Mouse (Mus musculus) retina, postnatal 1 day (tissue): ENCODE measurements at regions not wholly inside any gene's neighbourhood (a gene's known extent, or its start where the extent isn't known, plus 50 kb on each side); places are given as distances from the start of the nearest gene placed in this dataset.
A peak's percentile ranks its signal among the peaks of the same experiment; 100 is the strongest.
"Not testable (repeated sequence)": the region's sequence is repeated elsewhere in the genome, so short reads cannot be mapped to it uniquely, and the experiment has no call there.

Experiments
- DNase-seq: peaks from one replicate; pipeline ENCODE4 v3.0.0-alpha.2; 2012

DNA sequence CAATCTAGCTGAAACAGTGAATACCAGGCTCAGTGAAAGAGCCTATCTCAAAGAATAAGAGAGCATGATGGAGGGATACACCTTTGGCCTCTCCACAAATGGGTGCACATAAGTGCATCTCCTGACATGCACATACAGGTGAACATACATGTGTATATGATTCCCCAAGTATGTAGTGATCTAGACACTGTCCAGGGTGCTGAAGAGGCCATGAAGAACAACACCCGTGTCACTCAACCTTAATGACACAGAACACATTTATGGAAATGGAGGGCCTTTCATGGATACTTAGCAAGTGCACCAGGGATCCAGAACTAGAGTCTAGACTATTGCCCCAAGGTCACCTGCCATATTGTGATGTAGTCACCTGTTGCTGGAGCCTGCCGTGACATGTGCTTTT is 56.9 kb downstream of the Spata19 start:
- no peak for DNase-seq

DNA sequence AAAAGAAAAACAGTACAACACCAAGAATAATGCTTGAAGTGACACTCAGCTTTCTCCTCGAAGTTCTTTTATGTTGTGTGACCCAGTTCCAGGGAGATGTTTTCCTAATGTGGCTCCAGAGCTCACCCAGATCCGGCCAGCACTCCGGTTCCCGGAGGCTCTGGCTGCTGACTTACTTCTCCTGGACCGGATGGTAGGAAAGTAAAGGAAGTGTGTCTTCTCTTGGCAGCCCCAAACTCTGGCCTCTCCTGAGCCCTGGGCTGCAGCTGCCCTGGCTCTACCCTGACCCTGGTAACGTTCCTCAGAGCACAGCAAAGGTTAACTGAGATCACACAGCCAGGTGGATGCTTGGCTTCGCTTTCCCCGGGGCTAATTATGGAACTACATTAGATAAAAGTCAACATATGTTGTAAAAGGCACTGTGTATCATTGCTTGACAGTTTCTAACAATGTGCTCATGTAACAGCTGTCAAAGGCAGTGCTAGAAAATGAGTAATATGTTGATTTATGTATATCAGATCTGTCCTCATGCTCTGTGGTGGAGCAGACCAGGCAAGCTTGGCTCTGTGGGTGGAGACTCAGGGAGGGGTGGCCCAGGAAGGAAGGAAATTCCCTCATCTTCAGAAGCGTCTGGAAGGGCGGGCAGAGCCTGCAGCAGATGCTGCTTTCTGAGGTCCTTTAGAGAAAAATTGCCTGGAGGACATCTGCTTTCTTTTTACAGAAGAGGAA is 57.5 kb downstream of the Spata19 start:
- DNase-seq: no peak

DNA sequence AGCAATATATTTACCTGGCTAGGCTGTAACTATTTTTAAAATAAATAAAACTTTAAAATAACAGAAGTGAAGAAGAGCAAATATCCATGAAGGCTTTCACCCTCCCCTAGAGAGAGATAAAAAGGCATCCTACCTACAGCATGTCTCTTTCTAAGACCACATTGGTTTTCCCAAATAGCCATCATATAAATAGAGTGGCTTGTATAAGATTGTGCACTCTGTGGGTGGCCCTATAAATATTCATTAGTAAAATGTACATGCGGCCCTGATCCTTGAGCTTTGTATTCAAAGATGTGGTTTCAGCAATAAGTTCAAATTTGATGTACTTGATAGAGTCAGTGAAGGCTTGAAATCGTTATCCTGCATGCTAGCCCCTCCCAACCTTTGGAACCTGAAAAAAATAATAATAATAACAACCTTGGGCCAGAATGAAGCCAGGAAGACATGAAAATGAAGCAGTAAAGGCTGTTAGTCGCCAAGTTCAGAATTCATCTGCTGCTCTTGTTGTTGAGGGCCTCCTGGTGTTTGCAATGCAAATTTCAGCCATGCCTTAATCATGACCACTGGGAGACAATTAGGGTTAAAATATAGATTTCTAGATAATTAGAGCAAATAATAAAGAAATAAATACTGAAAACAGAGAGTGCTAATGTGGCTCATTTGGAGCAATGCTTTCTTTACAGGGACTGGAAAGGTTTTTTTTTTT is 61.9 kb downstream of the Spata19 start:
- DNase-seq: no peak

DNA sequence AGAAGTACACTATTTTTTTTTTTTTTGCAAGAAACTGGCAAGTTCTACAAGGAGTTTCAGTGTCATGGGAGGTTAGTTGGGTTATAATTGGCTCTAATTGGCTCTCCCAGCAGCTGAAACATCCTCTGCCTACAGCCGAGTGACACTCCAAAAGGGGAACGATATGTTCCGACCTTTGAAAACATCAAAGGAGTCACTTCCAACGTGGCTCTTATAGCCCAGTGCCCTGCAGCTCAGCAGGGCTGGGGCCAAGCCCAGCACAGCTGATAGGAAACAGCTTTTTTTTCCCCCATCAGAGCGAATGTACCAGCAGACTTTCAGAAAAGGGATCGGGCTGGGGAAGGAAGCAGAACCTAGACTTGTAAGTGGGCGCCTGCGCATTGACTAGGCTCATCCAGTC is 64.4 kb downstream of the Spata19 start:
- DNase-seq: no peak

DNA sequence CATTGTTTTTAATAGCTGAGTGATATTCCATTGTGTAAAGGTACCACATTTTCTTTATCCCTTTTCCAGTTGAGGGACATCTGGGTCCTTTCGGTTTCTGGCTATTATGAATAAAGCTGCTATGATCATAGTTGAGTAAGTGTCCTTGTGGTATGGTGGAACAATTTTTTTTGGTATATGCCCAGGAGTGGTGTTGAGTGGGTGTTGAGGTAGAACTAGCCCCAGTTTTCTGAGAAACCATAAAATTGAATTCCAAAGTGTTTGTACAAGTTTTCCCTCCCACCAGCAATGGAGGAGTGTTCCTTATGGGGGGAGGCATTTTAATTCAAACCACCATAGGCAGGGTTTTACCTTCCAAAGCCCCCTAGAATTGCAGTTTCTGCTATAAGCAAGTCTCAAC is 67.4 kb downstream of the Spata19 start:
- no peak for DNase-seq

DNA sequence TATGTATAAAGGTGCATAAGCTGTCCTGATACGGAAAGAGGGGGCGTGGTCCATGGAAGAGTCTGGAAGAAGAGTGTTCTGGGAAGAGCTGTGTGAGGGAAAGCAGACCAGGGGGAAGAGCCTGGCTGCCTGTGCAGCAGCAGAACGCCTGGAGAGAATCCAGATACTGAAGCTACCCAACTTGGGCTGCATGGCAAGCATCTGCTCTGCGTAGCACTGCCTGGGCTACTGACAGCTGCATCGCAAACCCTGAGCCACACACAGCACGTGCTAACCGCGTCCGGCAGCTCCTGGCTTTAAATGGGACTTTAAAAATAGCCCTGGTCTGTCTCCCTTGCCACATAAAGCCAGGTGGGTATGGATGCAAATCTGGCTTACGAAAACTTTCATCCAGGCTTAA is 78.9 kb downstream of the Spata19 start:
- DNase-seq: no peak

DNA sequence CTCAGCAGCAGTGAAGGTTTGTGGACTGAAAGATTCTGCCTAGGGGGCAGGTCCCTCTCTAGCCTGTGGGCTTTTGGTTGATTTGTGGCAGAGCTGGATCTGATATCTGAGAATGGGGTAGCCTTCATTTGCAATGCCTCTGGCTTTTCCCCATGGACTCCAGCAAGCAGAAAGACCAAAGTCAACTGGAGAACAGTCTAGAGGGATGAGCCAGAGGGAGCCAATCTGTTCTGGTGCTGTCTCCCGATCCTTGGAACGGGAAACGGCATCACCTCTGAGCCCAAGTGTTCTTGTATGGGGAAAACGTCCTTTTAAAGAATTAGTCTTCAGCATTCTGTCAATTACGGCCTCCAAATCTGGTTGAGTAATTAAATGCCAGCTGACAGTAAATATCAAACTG is 80.0 kb downstream of the Spata19 start:
- no peak for DNase-seq

DNA sequence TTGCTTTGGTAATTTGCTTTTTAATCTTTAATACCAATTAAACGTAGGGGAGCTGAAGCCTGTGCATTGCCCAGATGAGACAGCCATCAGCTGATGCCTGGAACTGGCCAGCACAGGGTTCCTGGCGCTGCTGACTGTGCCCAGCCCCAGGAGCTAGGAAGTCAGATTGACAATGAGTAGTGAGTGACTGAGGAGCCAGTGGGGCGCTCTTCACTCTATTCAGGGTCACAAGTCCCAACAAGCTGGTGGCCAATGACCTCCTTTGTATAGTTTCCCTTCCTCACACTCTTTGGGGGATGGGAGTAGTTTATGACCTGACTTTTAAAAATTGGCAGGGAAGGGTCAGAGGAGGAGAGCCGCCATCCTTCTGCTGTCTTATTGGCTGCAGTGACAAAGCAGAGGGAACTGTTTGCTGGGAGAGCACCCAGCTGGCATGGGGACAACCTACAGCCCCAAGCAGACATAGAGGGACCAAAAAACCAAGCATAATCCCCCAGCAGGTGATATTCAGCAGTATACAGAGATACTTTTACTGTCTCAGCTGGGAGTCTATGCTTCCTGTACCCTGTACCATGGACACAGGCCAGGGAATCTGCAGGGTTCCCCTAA is 80.6 kb downstream of the Spata19 start:
- DNase-seq: no peak

DNA sequence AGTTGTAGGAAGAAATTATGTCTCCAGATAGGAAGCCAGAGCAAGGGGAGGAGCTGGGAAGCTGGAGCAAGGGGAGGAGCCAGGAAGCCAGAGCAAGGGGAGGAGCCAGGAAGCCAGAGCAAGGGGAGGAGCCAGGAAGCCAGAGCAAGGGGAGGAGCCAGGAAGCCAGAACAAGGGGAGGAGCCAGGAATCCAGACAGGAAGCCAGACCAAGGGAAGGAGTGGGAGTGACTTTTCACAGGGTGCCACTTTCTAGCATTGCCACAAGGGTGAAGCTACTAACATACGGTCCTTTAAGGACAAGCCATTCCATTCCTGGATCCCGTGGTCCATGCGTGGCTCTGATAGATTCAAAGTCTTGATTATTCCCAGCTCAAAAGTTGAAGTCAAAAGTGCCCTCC is 81.7 kb downstream of the Spata19 start:
- no peak for DNase-seq

DNA sequence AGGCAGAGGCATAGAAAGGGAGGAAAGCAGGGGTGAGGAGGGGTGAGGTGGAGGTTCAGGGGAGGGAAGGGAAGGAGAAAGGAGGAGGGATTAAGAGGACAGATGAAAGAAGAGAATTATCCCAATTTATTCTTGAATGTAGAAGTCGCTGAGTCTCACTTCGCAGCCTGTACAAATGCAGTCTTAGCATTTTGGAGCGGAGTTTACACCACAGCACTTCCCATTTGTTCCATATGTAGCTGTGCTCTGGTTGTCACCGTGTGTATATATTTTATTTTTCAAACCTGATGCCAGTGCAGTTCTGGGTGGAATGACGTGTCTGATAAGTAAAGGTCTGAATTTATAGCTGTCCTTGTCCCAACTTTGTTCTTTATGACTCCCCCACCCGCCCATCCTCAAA is 105.2 kb downstream of the Spata19 start:
- DNase-seq: no peak

DNA sequence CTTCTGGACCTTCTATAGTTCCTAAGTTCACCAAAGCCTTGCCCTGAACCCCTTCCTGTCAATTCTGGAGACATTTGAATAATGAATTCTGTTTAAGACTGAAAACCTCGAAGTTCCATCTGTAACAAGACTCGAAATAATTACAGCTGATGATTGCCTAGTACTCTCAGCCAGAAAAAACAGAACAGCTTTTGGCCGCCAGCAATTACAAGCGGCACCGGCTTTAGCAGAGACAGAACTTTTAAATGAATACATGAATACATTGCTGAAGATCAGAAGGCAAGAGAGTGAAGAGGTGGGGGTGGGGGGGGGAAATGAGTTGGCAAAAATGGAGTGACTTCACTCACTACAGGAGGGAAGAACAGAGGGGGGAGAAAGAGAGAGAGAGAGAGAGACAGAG is 112.6 kb downstream of the Spata19 start:
- DNase-seq: no peak

DNA sequence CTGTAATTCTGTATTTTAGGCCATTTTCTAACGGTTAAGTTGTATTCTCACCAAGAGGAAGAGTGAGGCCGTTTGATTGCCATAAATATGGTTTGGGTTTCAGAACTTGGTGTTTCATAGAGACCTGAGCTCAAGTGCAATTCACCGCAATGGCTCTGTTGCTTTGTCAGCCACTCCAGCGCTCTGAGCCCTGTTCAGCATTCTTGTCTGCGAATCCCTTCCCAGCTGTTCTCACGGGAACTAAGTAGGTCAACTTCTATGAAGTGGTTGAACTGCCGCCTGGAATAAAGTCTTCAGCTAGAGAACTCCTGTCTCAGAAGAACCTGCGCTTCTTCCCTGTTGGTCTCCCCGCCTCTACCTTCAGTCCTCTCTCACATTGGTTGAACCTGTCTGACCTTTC is 113.1 kb downstream of the Spata19 start:
- peak; percentile 19 for DNase-seq

DNA sequence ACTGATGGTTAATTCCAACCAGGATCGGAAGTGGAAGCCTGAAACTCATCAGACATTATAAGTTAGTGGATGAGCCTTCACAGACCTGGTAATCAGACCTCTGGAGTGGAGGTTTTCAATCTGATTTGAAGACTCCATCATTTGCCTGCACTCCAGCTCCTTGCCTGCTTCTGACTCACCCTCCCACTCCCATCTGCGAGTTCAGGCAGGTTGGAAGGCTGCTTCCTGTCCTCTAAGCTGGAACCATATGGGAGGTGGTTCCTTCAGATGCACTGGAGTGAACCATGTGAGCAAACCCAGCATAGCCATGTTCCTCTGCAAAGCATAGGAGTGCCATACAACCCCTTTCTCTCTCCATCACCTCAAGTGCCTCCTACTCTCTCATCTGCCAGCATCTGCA is 114.6 kb downstream of the Spata19 start:
- no peak for DNase-seq

DNA sequence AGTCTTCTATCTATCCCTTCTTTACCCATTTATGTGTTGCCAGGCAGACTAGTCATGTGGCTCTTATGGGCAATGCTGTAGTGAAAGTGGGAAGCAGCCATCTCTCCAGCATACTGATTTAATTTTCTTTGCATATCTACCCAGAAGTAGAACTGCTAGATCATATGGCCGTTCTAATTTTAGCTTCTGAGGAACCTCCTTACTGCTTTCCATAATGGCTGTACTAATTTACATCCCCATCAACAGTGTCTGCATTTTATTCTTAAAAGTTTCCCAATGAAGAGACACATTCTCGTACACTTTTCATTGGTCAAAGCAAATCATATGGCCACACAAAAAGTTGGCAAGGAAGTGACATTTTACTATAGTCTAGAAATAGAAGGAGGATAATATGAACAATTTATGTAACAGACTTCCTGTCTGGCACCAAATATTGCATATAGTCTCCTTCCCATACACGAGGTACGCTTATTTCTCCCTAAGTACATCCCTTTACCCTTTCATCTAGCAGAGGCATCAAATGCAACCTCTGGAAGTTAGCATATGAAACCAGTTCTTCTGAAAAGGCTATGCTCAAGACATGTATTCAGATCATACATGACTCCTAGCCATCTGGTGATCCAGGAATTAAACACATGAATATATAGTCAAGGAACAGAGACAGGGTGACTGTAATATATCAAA is 119.0 kb downstream of the Spata19 start:
- DNase-seq: no peak

DNA sequence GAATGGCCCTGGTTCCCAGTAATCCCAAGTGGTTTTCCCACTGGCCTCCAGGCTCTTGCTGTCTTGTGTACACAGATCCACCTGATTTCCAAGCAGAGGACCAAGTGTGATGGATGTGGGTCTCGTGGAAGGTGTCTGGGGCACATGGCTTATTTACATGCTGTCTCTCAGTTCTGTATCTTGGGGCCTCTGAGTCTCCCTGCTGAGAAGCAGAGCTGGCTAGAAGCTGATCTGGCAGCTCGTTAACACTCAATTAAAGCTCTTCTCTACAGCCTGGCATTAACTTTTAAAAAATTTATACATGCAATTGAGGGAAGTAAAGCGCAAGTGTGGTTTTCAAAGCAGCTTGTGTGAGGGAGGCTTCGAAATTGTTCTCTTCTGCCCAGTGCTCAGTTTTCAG is 121.4 kb downstream of the Spata19 start:
- DNase-seq: no peak

DNA sequence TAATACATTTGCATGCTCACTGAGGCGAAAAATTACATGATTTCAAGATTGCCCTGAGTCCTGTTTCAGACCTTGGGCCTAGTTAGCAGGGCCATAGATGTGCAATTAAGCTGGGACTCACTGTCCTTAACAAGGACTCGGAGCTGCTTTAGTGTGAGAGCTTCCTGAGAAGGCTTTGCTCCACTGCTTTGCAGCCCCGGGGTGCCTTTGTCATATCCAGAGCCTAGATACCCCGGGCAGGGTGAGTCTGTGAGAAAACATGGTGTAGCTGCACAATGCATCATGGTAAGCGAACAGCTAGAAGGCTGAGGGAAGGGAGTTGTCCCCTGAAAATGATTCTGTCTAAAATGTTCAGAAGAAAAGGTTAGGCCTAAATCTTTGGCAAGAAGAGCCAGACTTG is 123.1 kb downstream of the Spata19 start:
- peak; percentile 31 for DNase-seq

DNA sequence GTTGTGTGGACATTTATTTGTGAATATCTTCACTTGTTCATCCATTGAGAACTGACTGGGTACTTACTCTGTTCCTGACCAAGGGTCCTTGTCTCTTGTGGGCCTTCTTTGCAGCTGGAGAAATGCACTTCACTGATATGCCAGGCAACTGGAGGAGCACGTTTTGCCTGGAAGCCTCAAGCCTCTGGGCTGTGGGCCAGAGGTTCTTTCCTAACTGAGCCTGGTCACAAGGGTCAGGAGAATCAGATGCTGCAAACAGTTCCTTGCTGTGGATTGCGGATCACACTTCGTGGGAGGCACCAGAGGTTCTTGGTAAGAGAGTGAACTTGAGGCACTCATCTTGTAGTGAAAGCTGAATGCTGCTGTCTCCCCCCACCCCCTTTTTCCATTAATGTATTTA is 124.6 kb downstream of the Spata19 start:
- DNase-seq: no peak

DNA sequence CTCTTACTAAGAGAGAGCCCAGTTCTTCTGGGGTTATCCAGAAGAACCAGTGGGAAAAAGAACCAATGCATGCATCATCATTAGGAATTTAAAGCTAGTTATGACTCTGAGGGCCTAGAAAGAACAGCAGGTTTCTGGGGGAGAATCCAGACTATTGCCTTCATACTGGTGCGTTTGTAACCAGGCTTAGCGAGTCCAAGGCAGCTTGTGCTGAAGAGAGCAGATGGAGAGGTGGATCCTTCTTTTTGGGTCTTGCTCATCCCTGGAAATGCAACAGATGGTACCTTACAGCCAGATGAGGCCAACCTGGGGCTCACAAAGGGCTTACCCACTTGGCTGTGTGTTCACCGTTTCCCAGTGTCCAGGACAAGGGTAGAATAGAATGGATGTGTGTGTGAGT is 130.1 kb downstream of the Spata19 start:
- no peak for DNase-seq

DNA sequence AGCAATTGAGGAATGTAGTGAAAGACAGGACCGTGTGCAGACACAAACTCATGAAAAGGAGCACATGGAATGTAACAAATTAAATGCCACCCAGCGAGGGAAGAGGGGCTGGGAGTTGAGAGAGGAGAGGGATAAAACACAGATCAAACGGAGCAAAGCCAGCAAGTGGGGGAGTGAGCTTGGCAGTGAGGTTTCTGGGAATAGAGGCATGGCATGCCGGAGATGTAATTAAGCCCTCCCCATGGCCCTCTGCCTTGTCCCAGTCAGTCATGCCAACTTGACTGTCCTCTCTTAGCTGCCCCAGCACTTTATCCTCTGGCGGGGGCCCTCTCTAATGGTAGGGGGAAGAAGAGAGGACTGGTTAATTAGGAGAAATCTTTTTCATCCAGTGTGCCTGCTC is 141.9 kb downstream of the Spata19 start:
- no peak for DNase-seq

DNA sequence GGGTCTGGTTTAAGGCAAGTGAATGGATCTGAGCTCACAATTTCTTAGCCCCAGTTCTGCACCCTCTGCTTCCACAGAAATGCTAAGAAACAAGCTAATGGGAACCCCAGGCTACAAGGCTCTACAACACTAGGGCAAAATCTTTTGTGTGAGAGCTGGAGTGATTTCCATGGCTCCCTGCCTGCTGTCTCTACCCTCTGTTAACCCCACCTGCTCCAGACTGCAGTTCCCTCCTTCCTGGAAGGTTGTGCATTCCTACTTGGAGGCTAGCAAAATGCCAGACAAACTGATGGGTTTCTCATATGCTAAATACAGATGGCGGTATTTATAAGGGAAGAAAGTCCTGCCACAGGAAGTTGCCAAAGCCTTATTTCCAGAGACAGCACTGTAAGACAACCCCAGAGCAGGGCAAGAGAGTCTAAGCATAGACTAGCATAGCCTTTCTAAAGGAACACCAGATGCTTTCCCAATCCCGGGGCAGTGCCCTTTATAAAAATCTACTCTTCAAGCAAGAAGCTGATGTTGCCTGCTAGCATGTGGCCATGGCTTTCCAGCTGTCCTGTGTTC is 145.1 kb downstream of the Spata19 start:
- DNase-seq: no peak

DNA sequence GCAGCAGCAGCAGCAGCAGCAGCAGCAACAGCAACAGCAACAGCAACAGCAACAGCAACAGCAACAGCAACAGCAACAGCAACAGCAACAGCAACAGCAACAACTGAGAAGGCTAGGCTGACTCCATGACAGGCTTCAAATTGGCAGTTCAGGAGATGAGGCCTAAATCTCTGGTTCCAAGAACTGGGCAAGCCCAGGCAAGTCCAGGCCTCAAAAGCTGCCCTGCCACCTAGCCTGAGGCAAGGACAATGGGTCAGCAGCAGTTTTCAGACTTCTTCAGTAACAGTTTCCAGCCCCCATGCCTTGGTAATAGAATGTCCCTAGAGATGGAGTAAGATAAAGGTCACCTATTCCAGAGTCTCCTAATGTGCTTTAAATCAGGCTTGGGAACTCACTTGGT is 158.1 kb downstream of the Spata19 start:
- not testable (repeated sequence) for DNase-seq

DNA sequence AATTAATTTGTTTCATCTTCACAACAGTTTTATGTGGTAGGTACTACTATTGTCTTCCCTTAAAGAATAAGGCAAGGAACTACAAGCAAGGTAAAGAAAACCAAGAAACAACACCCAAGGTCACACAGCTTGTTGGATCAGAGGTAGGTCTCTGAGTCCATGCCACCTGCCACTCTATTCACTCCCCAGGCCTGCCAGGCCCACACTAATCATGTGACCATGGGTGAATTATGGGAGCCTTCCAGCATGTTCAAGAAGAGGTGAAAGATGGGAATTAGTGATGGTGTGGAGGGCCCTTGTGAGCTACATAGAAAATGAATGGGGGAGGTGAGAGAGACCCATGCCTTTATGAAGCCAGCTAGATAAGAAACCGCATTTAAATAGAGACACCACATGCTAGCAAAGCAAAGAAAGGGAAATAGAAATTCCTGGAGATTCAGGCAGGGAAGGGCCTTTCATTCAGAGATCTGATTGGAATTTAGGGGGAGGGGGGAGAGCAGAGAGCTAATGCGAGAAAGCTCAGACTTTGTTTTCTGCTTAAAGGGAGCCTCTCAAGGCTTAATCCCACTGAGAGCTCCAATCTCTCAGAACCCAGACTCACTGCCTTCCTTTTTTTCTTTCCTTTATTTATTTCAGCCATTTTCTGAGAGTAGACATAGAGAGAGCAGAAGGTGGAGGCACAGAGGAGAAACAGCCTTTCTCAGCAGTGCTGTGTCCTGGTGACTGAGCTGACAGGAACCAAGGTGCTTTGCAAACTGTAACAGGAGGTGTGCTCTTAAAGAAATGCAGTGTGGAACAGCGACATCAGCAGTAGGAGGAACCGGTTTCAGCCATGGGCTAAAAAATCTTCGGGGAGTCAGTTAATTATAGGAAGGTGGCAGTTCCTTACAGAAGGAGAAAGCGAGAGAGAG is 160.0 kb downstream of the Spata19 start:
- no peak for DNase-seq
